Mouse (Mus musculus): ENCODE measurements around the gene Pdia5. TPM values are rescaled to one million over a fixed set of nuclear protein-coding genes. Genes with fewer than 3 reads are reported as not detected.

Gene Pdia5
- polyA plus RNA-seq, 1 experiment from 2014 or later: 6.8 TPM

DNA sequence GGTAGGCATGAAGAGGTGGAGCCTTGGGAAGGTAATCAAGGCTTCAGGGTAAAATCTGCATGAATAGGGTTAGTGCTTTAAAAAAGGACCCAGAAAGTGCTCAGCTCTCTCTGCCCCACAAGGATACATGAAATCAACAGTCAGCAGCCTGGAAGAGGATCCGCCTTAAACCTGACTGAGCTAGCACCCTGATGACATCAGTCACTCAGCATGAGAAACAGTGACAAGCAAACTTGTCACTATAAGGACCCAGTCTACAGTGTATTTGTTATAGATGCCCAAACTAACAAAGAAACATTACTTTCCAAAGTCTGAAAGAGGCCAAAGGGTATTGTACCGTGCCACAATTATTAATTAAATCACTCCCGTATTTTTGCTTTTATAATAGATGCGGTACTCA lies 2.9 kb downstream of the Pdia5 start:
- ATAC-seq (ENCODE audit: low FRiP score): no peak
- H3K4me3 ChIP-seq (replicated peaks; ENCODE audit: low read length): no peak overlapping the region
- 69% methylated on average over 4 of the region's 4 CpGs for WGBS

DNA sequence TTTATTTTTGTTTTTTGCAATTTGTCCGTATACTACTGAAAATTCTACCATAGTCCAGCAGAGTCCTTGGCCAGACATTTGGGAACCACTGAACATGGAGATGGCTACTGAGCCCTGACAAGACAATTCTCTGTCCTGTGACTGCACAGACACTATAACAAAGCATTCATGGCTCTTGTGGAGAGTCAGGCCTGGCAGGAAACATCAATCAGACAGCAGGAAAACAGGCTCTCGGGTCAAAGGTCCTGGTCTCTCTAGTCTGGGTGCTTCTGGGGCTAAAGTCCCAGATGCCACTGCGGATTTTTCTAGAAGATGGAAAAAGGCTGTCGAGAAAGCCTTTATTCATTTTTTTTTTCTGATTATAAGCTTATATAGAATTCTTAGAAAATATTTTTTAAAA lies 3.6 kb downstream of the Pdia5 start:
- Histone ChIP-seq H3K27ac (no peak overlapping the region), H3K36me3 (replicated peaks; ENCODE audit: control insufficient read depth, insufficient read depth) (no peaks in the 10 kb centered on the region), H3K4me2 (replicated peaks) (no peak overlapping the region), H3K4me3 (replicated peaks; ENCODE audit: low read length) (no peak overlapping the region), H3K27me3 (ENCODE audit: control insufficient read depth, insufficient read depth, low read length) (no peaks in the 10 kb centered on the region), H3K9me3 (ENCODE audit: control insufficient read depth, low read length) (no peaks in the 10 kb centered on the region), H3K4me1 (replicated peaks; ENCODE audit: control insufficient read depth, insufficient read depth, low read length) (peaks cover 13% of the 10 kb centered on the region), H3K9ac (no peak overlapping the region)
- DNase-seq (ENCODE audit: low spot score): no peak
- 16% methylated on average over 4 of the region's 4 CpGs for WGBS
- no peak for ATAC-seq (ENCODE audit: low FRiP score)

More for the DNA sequence above, 2.9 kb downstream of the Pdia5 start:
- Histone ChIP-seq H3K4me1 (replicated peaks; ENCODE audit: control insufficient read depth, insufficient read depth, low read length) (peaks cover 13% of the 10 kb centered on the region), H3K36me3 (replicated peaks; ENCODE audit: control insufficient read depth, insufficient read depth) (no peaks in the 10 kb centered on the region), H3K27ac (no peak overlapping the region), H3K27me3 (ENCODE audit: control insufficient read depth, insufficient read depth, low read length) (no peaks in the 10 kb centered on the region), H3K9ac (no peak overlapping the region), H3K4me2 (replicated peaks) (no peak overlapping the region), H3K9me3 (ENCODE audit: control insufficient read depth, low read length) (no peaks in the 10 kb centered on the region)
- no peak for DNase-seq (ENCODE audit: low spot score)

DNA sequence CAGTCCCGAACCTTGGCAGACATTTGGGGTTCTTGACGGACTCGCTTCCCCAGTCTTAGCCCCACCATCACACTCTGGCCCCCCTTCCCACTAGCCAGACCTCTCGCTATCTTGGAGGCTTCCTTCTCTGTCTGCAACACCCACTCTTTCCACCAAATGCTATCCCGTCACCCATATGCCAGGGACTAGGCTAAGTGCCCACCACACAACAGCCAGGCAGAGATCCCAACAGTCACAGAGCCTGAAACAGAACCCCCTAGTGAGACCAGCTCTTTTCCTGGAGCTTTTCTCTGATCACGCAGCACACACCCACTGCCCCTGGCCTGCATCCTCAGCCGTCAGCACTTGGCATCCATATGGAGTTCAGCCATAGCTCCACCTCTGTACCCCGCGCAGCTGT lies 5.0 kb downstream of the Pdia5 start:
- DNase-seq (ENCODE audit: low spot score) (no peak), ATAC-seq (ENCODE audit: low FRiP score) (no peak)
- H3K4me1 ChIP-seq (replicated peaks; ENCODE audit: control insufficient read depth, insufficient read depth, low read length): peaks cover 13% of the 10 kb centered on the region
- no peak overlapping the region for H3K27ac ChIP-seq
- H3K4me2 ChIP-seq (replicated peaks): no peak overlapping the region
- H3K9ac ChIP-seq: no peak overlapping the region; the same call in 1 of the 2 replicates
- H3K36me3 ChIP-seq (replicated peaks; ENCODE audit: control insufficient read depth, insufficient read depth): no peaks in the 10 kb centered on the region
- no peaks in the 10 kb centered on the region for H3K9me3 ChIP-seq (ENCODE audit: control insufficient read depth, low read length)
- H3K27me3 ChIP-seq (ENCODE audit: control insufficient read depth, insufficient read depth, low read length): no peaks in the 10 kb centered on the region
- no peak overlapping the region for H3K4me3 ChIP-seq (replicated peaks; ENCODE audit: low read length)
- WGBS: 69% methylated on average over 9 of the region's 9 CpGs

GRCm38 (mm10) chr16:35484526-35485233 lies 6.0 kb downstream of the Pdia5 start:
- Histone ChIP-seq H3K4me1 (replicated peaks; ENCODE audit: control insufficient read depth, insufficient read depth, low read length) (peaks cover 13% of the 10 kb centered on the region), H3K9me3 (ENCODE audit: control insufficient read depth, low read length) (no peaks in the 10 kb centered on the region), H3K27ac (no peak overlapping the region), H3K36me3 (replicated peaks; ENCODE audit: control insufficient read depth, insufficient read depth) (no peaks in the 10 kb centered on the region), H3K4me3 (replicated peaks; ENCODE audit: low read length) (no peak overlapping the region), H3K9ac (no peak overlapping the region), H3K4me2 (replicated peaks) (no peak overlapping the region), H3K27me3 (ENCODE audit: control insufficient read depth, insufficient read depth, low read length) (no peaks in the 10 kb centered on the region)
- ATAC-seq (ENCODE audit: low FRiP score): no peak
- DNase-seq (ENCODE audit: low spot score): no peak
- 68% methylated on average over 8 of the region's 8 CpGs for WGBS

GRCm38 (mm10) chr16:35484105-35484504 lies 6.6 kb downstream of the Pdia5 start:
- no peak for DNase-seq (ENCODE audit: low spot score)
- H3K4me1 ChIP-seq (replicated peaks; ENCODE audit: control insufficient read depth, insufficient read depth, low read length): peaks cover 10% of the 10 kb centered on the region
- no peak overlapping the region for H3K27ac ChIP-seq

DNA sequence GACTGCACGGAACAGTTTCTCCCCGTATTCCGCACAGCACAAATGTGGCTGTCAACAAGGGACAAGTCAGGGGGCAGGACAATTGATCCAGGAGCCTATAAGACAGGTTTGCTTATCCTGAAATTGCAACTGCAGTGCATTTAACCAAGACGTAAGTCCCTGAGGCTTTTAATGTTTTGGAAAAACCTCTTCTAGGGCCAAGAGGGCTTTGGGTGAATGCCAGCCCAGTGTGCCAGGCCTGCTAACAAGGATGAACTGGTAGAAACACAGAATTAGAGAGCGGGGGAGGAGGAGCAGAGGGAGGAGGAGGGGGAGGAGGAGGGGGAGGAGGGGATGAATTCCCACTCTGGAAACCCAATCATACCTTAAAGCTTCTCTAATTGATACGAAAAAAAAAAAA lies 11.4 kb downstream of the Pdia5 start:
- no peak for DNase-seq (ENCODE audit: low spot score)
- Histone ChIP-seq H3K36me3 (replicated peaks; ENCODE audit: control insufficient read depth, insufficient read depth) (no peaks in the 10 kb centered on the region), H3K4me1 (replicated peaks; ENCODE audit: control insufficient read depth, insufficient read depth, low read length) (peaks cover 2% of the 10 kb centered on the region), H3K27me3 (ENCODE audit: control insufficient read depth, insufficient read depth, low read length) (no peaks in the 10 kb centered on the region), H3K4me2 (replicated peaks) (no peak overlapping the region), H3K9me3 (ENCODE audit: control insufficient read depth, low read length) (no peaks in the 10 kb centered on the region), H3K27ac (no peak overlapping the region), H3K4me3 (replicated peaks; ENCODE audit: low read length) (no peak overlapping the region), H3K9ac (no peak overlapping the region)
- ATAC-seq (ENCODE audit: low FRiP score): no peak
- WGBS: 65% methylated on average over 6 of the region's 6 CpGs

More at GRCm38 (mm10) chr16:35484105-35484504, 6.6 kb downstream of the Pdia5 start:
- no peaks in the 10 kb centered on the region for H3K9me3 ChIP-seq (ENCODE audit: control insufficient read depth, low read length)
- no peak overlapping the region for H3K4me2 ChIP-seq (replicated peaks)
- H3K27me3 ChIP-seq (ENCODE audit: control insufficient read depth, insufficient read depth, low read length): no peaks in the 10 kb centered on the region
- no peak for ATAC-seq (ENCODE audit: low FRiP score)
- H3K36me3 ChIP-seq (replicated peaks; ENCODE audit: control insufficient read depth, insufficient read depth): no peaks in the 10 kb centered on the region
- WGBS: 17% methylated on average over 4 of the region's 4 CpGs
- H3K9ac ChIP-seq: no peak overlapping the region
- no peak overlapping the region for H3K4me3 ChIP-seq (replicated peaks; ENCODE audit: low read length)

- no peak for ATAC-seq (ENCODE audit: low FRiP score)
- Histone ChIP-seq H3K4me3 (replicated peaks; ENCODE audit: low read length) (no peak overlapping the region), H3K9me3 (ENCODE audit: control insufficient read depth, low read length) (no peaks in the 10 kb centered on the region), H3K36me3 (replicated peaks; ENCODE audit: control insufficient read depth, insufficient read depth) (no peaks in the 10 kb centered on the region), H3K4me1 (replicated peaks; ENCODE audit: control insufficient read depth, insufficient read depth, low read length) (no peaks in the 10 kb centered on the region), H3K4me2 (replicated peaks) (no peak overlapping the region), H3K27me3 (ENCODE audit: control insufficient read depth, insufficient read depth, low read length) (no peaks in the 10 kb centered on the region), H3K9ac (no peak overlapping the region), H3K27ac (no peak overlapping the region)
- no peak for DNase-seq (ENCODE audit: low spot score)
- WGBS: 60% methylated on average over 1 of the region's 1 CpGs
These were observed 13.4 kb downstream of the Pdia5 start for GRCm38 (mm10) chr16:35477273-35477672.

- 0 out of 2 replicates have a peak, but pooled peaks cover 3% of the 10 kb centered on the region for H3K4me1 ChIP-seq (replicated peaks; ENCODE audit: control insufficient read depth, insufficient read depth, low read length)
- WGBS: 87% methylated on average over 14 of the region's 14 CpGs
- H3K27me3 ChIP-seq (ENCODE audit: control insufficient read depth, insufficient read depth, low read length): no peaks in the 10 kb centered on the region
- H3K4me3 ChIP-seq (replicated peaks; ENCODE audit: low read length): no peak overlapping the region
- DNase-seq (ENCODE audit: low spot score): no peak
- H3K9ac ChIP-seq: no peak overlapping the region
- no peak for ATAC-seq (ENCODE audit: low FRiP score)
- H3K9me3 ChIP-seq (ENCODE audit: control insufficient read depth, low read length): no peaks in the 10 kb centered on the region
- no peaks in the 10 kb centered on the region for H3K36me3 ChIP-seq (replicated peaks; ENCODE audit: control insufficient read depth, insufficient read depth)
- H3K4me2 ChIP-seq (replicated peaks): no peak overlapping the region
- no peak overlapping the region for H3K27ac ChIP-seq
These were observed 18.0 kb downstream of the Pdia5 start for GRCm38 (mm10) chr16:35472569-35473275.

- H3K9ac ChIP-seq: no peak overlapping the region
- no peak overlapping the region for H3K4me3 ChIP-seq (replicated peaks; ENCODE audit: low read length)
- no peaks in the 10 kb centered on the region for H3K36me3 ChIP-seq (replicated peaks; ENCODE audit: control insufficient read depth, insufficient read depth)
- no peak overlapping the region for H3K4me2 ChIP-seq (replicated peaks)
- no peaks in the 10 kb centered on the region for H3K27me3 ChIP-seq (ENCODE audit: control insufficient read depth, insufficient read depth, low read length)
- H3K27ac ChIP-seq: no peak overlapping the region
- no peak for ATAC-seq (ENCODE audit: low FRiP score)
- DNase-seq (ENCODE audit: low spot score): no peak
- WGBS: 86% methylated on average over 17 of the region's 17 CpGs
- H3K9me3 ChIP-seq (ENCODE audit: control insufficient read depth, low read length): no peaks in the 10 kb centered on the region
- 0 out of 2 replicates have a peak, but pooled peaks cover 3% of the 10 kb centered on the region for H3K4me1 ChIP-seq (replicated peaks; ENCODE audit: control insufficient read depth, insufficient read depth, low read length)
These were observed 18.7 kb downstream of the Pdia5 start for GRCm38 (mm10) chr16:35471841-35472568.
